Mouse (Mus musculus): ENCODE data around the gene Atp6v0c. TPM values are rescaled to one million over a fixed set of nuclear protein-coding genes. Genes with fewer than 3 reads are reported as not detected.
"Not testable (repeated sequence)": the region's sequence is repeated elsewhere in the genome, so short reads cannot be mapped to it uniquely, and the experiment has no call there.

The Atp6v0c gene
- polyA plus RNA-seq, 1 experiment: 1,361 TPM

DNA sequence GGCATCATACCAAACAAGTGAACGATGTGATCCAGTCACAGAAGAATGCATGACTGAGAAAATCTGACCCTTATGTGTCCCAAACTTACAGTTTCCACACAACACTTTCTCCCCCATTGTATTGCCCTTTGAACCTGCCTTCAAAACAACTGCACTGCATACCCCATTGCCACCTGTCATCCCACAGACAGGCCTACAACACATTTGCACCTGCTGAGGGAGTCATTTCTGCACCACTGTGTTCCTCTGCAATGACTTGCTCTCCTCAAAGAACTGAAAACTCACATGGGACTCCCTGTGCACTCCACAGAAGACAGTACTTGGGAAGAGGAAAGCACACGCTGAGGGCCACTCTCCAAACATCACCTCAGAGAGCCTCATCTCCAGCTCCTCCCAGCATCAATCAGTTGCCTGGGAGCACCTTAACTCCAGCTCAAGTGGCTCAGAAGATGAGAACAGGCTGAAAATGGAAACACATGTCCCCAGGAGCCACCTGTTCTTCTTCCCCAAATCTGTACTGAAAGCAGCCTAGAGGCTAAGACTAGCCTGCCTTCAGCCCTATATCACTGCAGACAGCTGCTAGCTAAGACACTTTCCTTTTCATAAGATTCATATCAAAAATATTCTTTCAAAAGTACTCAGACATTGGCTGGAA is 32.1 kb downstream of the Atp6v0c start:
- no peak for DNase-seq (ENCODE audit: low read depth)
- TF ChIP-seq CTCF (IDR thresholded peaks at IDR 0.05; ENCODE audit: borderline replicate concordance, extremely low read depth, insufficient read depth, insufficient read length): no peak
- no peak for TF ChIP-seq POLR2A (IDR thresholded peaks at IDR 0.05; ENCODE audit: borderline replicate concordance, extremely low read depth, insufficient read depth, insufficient read length, poor library complexity, severe bottlenecking)

DNA sequence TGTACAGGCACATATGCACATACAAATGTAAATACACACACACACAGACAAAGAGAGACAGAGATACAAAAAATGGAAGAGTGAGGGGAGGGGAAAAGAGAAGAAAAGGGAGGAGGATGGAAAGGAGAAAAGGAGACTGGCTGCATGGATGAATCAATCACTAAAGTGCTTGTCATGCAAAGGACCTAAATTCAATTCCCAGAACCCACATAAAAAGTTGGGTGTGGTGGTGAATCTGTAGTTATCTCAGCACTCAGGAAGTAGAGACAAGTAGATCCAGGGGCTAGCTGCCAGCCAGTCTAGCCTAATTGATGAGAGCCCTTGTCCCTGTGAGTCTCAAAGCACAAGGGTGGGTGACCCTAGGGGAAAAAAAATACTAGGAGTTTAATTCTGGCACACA is 35.4 kb downstream of the Atp6v0c start:
- TF ChIP-seq POLR2A (IDR thresholded peaks at IDR 0.05; ENCODE audit: borderline replicate concordance, extremely low read depth, insufficient read depth, insufficient read length, poor library complexity, severe bottlenecking) (no peak), CTCF (IDR thresholded peaks at IDR 0.05; ENCODE audit: borderline replicate concordance, extremely low read depth, insufficient read depth, insufficient read length) (no peak)
- no peak for DNase-seq (ENCODE audit: low read depth)

DNA sequence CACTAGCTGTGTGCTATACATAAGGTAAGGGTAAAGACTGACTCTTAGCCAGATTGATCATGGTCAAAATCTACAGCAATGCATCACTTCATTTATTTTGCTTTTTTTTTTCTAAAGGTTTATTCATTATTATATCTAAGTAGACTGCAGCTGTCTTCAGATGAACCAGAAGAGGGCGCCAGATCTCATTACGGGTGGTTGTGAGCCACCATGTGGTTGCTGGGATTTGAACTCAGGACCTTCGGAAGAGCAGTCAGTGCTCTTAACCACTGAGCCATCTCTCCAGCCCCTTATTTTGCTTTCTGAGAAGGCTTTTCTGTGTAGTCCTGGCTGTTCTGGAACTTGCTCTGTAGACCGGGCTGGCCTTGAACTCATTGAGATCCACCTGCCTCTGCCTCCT is 36.6 kb downstream of the Atp6v0c start:
- DNase-seq (ENCODE audit: low read depth): not testable (repeated sequence)

DNA sequence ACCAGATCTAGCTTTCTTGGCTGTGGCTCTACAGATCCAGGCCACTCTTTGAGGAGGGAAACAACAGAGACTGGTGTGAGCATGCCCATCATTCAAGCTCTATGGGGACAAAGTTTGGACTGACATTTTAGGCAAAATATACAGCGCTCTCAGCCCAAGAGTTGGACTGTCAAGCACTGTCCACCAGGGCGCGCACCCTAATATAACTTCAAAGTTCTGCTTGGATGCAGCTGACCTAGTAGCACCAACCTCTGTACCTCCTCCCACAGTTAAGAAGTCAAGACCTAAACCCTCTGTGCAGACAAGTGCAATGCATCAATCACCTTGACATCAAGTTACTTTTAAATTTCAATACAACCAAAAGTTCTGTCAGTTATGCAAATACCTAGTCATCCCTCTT is 37.9 kb downstream of the Atp6v0c start:
- no peak for DNase-seq (ENCODE audit: low read depth)
- TF ChIP-seq POLR2A (IDR thresholded peaks at IDR 0.05; ENCODE audit: borderline replicate concordance, extremely low read depth, insufficient read depth, insufficient read length, poor library complexity, severe bottlenecking): no peak
- TF ChIP-seq CTCF (IDR thresholded peaks at IDR 0.05; ENCODE audit: borderline replicate concordance, extremely low read depth, insufficient read depth, insufficient read length): no peak

DNA sequence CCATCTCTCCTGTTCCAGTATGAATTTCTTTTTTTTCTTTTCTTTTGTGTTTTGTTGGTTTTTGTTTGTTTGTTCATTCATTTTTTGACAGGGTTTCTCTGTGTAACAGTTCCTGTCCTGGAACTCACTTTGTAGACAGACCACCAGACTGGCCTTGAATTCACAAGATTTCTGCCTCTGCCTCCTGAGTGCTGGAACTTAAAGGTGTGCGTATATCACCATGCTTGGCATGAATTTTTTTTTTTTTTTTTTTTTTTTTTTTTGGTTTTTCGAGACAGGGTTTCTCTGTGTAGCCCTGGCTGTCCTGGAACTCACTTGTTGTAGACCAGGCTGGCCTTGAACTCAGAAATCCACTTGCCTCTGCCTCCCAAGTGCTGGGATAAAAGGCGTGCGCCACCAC is 40.3 kb downstream of the Atp6v0c start:
- DNase-seq (ENCODE audit: low read depth): not testable (repeated sequence)

DNA sequence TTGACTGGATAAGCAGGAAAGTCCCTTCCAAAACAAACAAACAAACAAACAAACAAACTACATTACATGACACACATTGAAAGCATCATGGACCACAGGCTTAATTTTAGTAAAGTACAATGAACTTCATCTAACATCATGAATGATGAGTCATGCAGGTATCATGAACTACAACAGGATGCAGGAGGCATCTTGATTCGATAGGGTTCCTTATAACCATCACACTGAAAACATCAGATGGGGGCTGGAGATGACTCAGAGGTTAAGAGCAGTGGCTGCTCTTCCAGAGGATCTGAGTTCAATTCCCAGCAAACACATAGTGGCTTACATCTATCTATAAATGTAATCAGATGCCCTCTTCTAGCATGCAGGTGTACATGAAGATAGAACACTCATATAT is 41.9 kb downstream of the Atp6v0c start:
- DNase-seq (ENCODE audit: low read depth): no peak
- no peak for TF ChIP-seq CTCF (IDR thresholded peaks at IDR 0.05; ENCODE audit: borderline replicate concordance, extremely low read depth, insufficient read depth, insufficient read length)

DNA sequence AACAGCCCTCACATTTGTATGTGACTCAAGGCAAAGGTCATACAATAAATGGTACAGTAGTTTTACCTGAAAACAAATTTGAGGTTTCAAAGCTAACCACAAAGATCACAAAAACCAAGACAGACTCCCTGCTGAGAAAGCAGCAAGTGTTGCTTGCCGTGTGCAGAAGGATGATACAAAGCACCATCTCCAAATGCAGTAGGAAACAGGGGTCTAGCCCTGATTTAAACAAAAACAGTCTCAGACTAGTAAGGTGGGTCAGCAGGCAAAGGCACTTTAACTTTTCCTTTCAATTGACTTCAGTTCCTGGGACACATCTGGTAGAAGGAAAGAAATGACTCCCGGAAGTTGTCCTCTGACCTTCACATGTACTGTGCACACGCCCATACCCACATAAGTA is 42.7 kb downstream of the Atp6v0c start:
- DNase-seq (ENCODE audit: low read depth): no peak
- TF ChIP-seq CTCF (IDR thresholded peaks at IDR 0.05; ENCODE audit: borderline replicate concordance, extremely low read depth, insufficient read depth, insufficient read length) (no peak), POLR2A (IDR thresholded peaks at IDR 0.05; ENCODE audit: borderline replicate concordance, extremely low read depth, insufficient read depth, insufficient read length, poor library complexity, severe bottlenecking) (no peak)

DNA sequence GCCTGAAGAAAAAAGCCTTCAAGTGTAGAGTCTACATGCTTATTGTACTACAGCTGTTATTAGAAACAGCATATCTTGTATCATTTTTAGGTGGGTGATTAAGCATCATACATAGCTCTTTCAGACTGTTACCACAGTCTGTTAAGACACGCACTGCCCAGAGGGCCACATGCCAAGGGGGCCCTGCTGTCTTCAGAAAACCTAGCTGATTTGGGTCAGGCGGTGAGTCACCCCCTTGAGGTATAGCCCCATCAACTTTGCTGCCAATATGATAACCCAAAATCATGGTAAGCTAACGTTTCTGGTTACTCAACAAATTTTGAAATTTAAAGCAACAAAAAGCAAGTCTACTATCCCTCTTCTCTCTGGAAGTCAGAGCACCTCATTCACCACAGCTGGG is 50.1 kb downstream of the Atp6v0c start:
- TF ChIP-seq CTCF (IDR thresholded peaks at IDR 0.05; ENCODE audit: borderline replicate concordance, extremely low read depth, insufficient read depth, insufficient read length): no peak
- no peak for TF ChIP-seq POLR2A (IDR thresholded peaks at IDR 0.05; ENCODE audit: borderline replicate concordance, extremely low read depth, insufficient read depth, insufficient read length, poor library complexity, severe bottlenecking)
- DNase-seq (ENCODE audit: low read depth): no peak

Other genes starting within 250 kb of the Atp6v0c start
- gene Sbp, start 228.0 kb downstream of the Atp6v0c start, polyA plus RNA-seq (2012; rRNA removed): not detected in 2 replicates
- gene Sbpl, start 214.4 kb downstream of the Atp6v0c start, polyA plus RNA-seq (2012; rRNA removed): not detected in 2 replicates
- 0.05 and 0.15 TPM in 2 replicates for gene Prss30, start 189.1 kb downstream of the Atp6v0c start, polyA plus RNA-seq (2012; rRNA removed)
- 0.11 TPM in 1 of 2 replicates, not detected in the other for gene Prss22, start 171.6 kb downstream of the Atp6v0c start, polyA plus RNA-seq (2012; rRNA removed)
- gene Prss27, start 131.6 kb downstream of the Atp6v0c start, polyA plus RNA-seq (2012; rRNA removed): 0.10 TPM in 1 of 2 replicates, not detected in the other
- 71.1 and 87.6 TPM in 2 replicates for gene Kctd5, start 96.2 kb downstream of the Atp6v0c start, polyA plus RNA-seq (2012; rRNA removed)
- 28.2 and 37.3 TPM in 2 replicates for gene Pdpk1, start 18.8 kb downstream of the Atp6v0c start, polyA plus RNA-seq (2012; rRNA removed)
- 37.2 and 40.7 TPM in 2 replicates for gene Amdhd2, start 5.9 kb downstream of the Atp6v0c start, polyA plus RNA-seq (2012; rRNA removed)
- gene Tbc1d24, start 35.9 kb upstream of the Atp6v0c start, polyA plus RNA-seq (2012; rRNA removed): 74.3 and 84.7 TPM in 2 replicates
- gene Ntn3, start 39.8 kb upstream of the Atp6v0c start, polyA plus RNA-seq (2012; rRNA removed): 8.0 and 10.2 TPM in 2 replicates
- 25.3 and 35.7 TPM in 2 replicates for gene Tedc2, start 51.1 kb upstream of the Atp6v0c start, polyA plus RNA-seq (2012; rRNA removed)
- 16.2 and 21.6 TPM in 2 replicates for gene Ccnf, start 81.8 kb upstream of the Atp6v0c start, polyA plus RNA-seq (2012; rRNA removed)
- gene Abca17, start 181.4 kb upstream of the Atp6v0c start, polyA plus RNA-seq (2012; rRNA removed): 0.29 and 0.40 TPM in 2 replicates
- gene Abca3, start 182.2 kb upstream of the Atp6v0c start, polyA plus RNA-seq (2012; rRNA removed): 39.4 and 51.7 TPM in 2 replicates
- gene Rnps1, start 244.9 kb upstream of the Atp6v0c start, polyA plus RNA-seq (2012; rRNA removed): 395 and 451 TPM in 2 replicates

Data from brain, embryonic 14.5 days (tissue).